Mouse (Mus musculus) small intestine, adult 2 months (tissue): ENCODE results near the gene Paox.

Experiments used
- CTCF ChIP-seq: fragments of 200-500 bp; IDR thresholded peaks from 2 replicates; pipeline ENCODE4 v1.5.1; 2012; ENCODE audit warnings: low read depth, mild to moderate bottlenecking, control low read depth, inconsistent platforms, low read length, moderate library complexity, mixed read lengths; ENCODE audit not compliant: insufficient replicate concordance, insufficient read length; ENCODE audit errors: extremely low read depth
- POLR2A ChIP-seq: fragments of 200-500 bp; IDR thresholded peaks from 2 replicates; pipeline ENCODE4 v1.6.1; 2012; ENCODE audit warnings: low read depth, mild to moderate bottlenecking, control low read depth, inconsistent platforms, low read length, moderate library complexity

- TF ChIP-seq POLR2A (no peak), CTCF (no peak)
These were observed 35.0 kb upstream of the Paox start for GRCm38 (mm10) chr7:140080503-140081156.
